Mouse (Mus musculus) frontal cortex, adult 2 months (tissue): ENCODE data around the gene Gpr84. TPM values are rescaled to one million over a fixed set of nuclear protein-coding genes. Genes with fewer than 3 reads are reported as not detected.

ENCODE experiments used
- polyA plus RNA-seq: library from polyadenylated mRNA; depleted of rRNA; stranded (reverse); fragments of >200 nt; gene quantifications from 2 replicates; pipeline ENCODE4 v1.2.3, GENCODE M21; 2012; rRNA removed

Gene Gpr84
- polyA plus RNA-seq, 1 experiment = 1.5 TPM

Other genes starting within 250 kb of the Gpr84 start
- 16.1 and 16.3 TPM in 2 replicates for gene Smug1, start 143.5 kb downstream of the Gpr84 start, polyA plus RNA-seq
- 70.1 and 79.9 TPM in 2 replicates for gene Cbx5, start 70.8 kb downstream of the Gpr84 start, polyA plus RNA-seq
- gene Hnrnpa1, start 70.2 kb downstream of the Gpr84 start, polyA plus RNA-seq = 360 and 407 TPM in 2 replicates
- 0.48 TPM in 1 of 2 replicates, not detected in the other for gene Nfe2, start 52.2 kb downstream of the Gpr84 start, polyA plus RNA-seq
- 141 and 146 TPM in 2 replicates for gene Copz1, start 37.9 kb downstream of the Gpr84 start, polyA plus RNA-seq
- 46.3 and 46.5 TPM in 2 replicates for gene Zfp385a, start 29.5 kb upstream of the Gpr84 start, polyA plus RNA-seq
- 2.2 and 2.9 TPM in 2 replicates for gene Itga5, start 56.2 kb upstream of the Gpr84 start, polyA plus RNA-seq
- gene Gtsf1, start 119.9 kb upstream of the Gpr84 start, polyA plus RNA-seq = 0.34 TPM in 1 of 2 replicates, not detected in the other
- not detected in 2 replicates for gene Gtsf2, start 137.9 kb upstream of the Gpr84 start, polyA plus RNA-seq
- gene Nckap1l, start 143.2 kb upstream of the Gpr84 start, polyA plus RNA-seq = 6.4 and 7.6 TPM in 2 replicates
- 150 and 159 TPM in 2 replicates for gene Pde1b, start 192.4 kb upstream of the Gpr84 start, polyA plus RNA-seq
- 156 and 188 TPM in 2 replicates for gene Ppp1r1a, start 227.4 kb upstream of the Gpr84 start, polyA plus RNA-seq